Mouse (Mus musculus) forebrain, postnatal 0 days (tissue): ENCODE measurements around the gene Gm20479. TPM values are rescaled to one million over a fixed set of nuclear protein-coding genes. Genes with fewer than 3 reads are reported as not detected.

Source experiments
- ATAC-seq: fragments of 200-750 bp; cut with Nextera tagmentation; 2 replicates; pipeline ENCODE4 v1.8.0; 2017; ENCODE audit warnings: mild to moderate bottlenecking, moderate library complexity
- DNase-seq: peaks from one replicate; pipeline ENCODE4 v3.0.0-alpha.2; 2015
- H3K27ac ChIP-seq: fragments of 300-500 bp; sonication (generic); 2 replicates; pipeline ENCODE4 v1.5.1; 2014; ENCODE audit warnings: low read depth, mild to moderate bottlenecking, antibody characterized with exemption, low read length, moderate library complexity, mixed read lengths
- H3K27me3 ChIP-seq: fragments of 300-500 bp; sonication (generic); 2 replicates; pipeline ENCODE4 v1.6.1; 2014; ENCODE audit warnings: mild to moderate bottlenecking, low read length, mixed read lengths; ENCODE audit not compliant: insufficient read depth
- H3K36me3 ChIP-seq: fragments of 300-500 bp; sonication (generic); 2 replicates; pipeline ENCODE4 v1.6.1; 2014; ENCODE audit warnings: mild to moderate bottlenecking, moderate library complexity; ENCODE audit not compliant: insufficient read depth
- H3K4me1 ChIP-seq: fragments of 300-500 bp; sonication (generic); 2 replicates; pipeline ENCODE4 v1.6.1; 2014; ENCODE audit warnings: antibody characterized with exemption; ENCODE audit not compliant: insufficient read depth
- H3K4me2 ChIP-seq: fragments of 300-500 bp; sonication (generic); 2 replicates; pipeline ENCODE4 v1.6.1; 2014; ENCODE audit warnings: low read depth, mild to moderate bottlenecking, moderate library complexity
- H3K4me3 ChIP-seq: fragments of 300-500 bp; sonication (generic); 2 replicates; pipeline ENCODE4 v1.5.1; 2014; ENCODE audit warnings: low read depth, low read length, mixed read lengths
- H3K9ac ChIP-seq: fragments of 300-500 bp; sonication (generic); 2 replicates; pipeline ENCODE4 v1.6.1; 2014; ENCODE audit warnings: mild to moderate bottlenecking
- H3K9me3 ChIP-seq: fragments of 300-500 bp; sonication (generic); 2 replicates; pipeline ENCODE4 v1.6.1; 2016; ENCODE audit warnings: low read length
- CTCF ChIP-seq: sonication (generic); IDR thresholded peaks from 2 replicates; pipeline ENCODE4 v1.5.1; 2016; ENCODE audit warnings: antibody characterized with exemption, control low read depth, low read depth
- WGBS: fragments of 180-500 bp; shearing (Covaris S2); extraction: QIAGEN DNeasy Blood & Tissue Kit; methylation state at CpG from one replicate; pipeline ENCODE4 v1.1.7; 2014; 5-methylcytosine and 5-hydroxymethylcytosine counted together
- polyA plus RNA-seq: library from polyadenylated mRNA; unstranded; fragments of >200 nt; fragmentation: Nextera tagmentation; extraction: Ambion mirVana; gene quantifications from 2 replicates; pipeline ENCODE4 v1.2.1, GENCODE M21; 2015
- total RNA-seq: library from RNA; depleted of rRNA; stranded (reverse); fragments of >200 nt; gene quantifications from 2 replicates; pipeline ENCODE4 v1.2.3, GENCODE M21; 2014

Gm20479 gene
- total and polyA plus RNA-seq, 2 experiments from 2014 or later: not detected

DNA sequence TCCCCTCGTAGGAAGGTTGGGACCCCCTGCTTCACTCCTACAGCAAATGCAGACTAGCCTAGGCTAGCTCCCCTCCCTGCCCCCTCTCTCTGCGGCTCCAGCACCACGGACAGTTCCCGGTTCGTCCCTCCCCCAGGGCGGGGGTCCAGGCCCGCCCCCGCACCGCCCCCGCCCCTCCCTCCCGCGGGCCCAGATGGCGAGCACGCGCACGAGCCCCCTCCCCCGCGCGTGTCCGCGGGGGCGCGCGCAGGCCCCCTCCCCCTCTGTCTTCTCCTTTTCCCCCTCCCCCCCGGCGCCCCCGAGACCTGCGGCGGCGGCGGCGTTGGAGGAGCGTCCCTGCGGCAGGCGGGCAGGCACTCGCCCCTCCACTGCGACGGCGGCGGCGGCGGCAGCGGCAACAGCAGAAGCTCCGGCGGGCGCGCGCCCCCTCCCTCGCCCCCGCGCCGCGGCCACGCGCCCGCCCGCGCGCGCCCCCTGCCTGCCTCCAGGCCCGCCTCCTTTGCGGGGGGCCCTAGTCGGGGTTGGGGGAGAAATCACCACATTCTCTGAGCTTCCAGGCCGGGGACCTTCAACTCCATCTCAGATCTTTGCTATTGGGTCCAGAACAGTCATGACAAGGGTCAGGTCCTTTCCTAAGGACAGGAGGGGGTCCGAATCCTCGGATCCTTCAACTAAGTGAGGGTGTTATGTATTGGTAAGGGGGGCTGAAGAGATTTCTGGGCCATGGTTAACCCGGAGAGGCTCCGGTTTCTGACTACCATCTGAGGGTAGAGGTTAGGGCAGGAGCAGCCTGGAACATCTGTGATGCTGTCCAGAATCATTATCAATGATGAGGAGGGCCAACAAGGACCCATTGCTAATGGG is 39.2 kb upstream of the Gm20479 start:
- Histone ChIP-seq H3K27ac (no peak overlapping the region), H3K9ac (peak overlapping the region; percentile 65), H3K4me3 (peak overlapping the region; percentile 61), H3K36me3 (peaks cover 13% of the 10 kb centered on the region), H3K4me2 (peak overlapping the region; percentile 73), H3K4me1 (no peaks in the 10 kb centered on the region), H3K27me3 (peaks cover 38% of the 10 kb centered on the region), H3K9me3 (no peaks in the 10 kb centered on the region)
- DNase-seq (peak; percentile 69), ATAC-seq (peak; percentile 28)
- TF ChIP-seq CTCF: peak; percentile 26; the same call in 1 of the 2 replicates
- 4% methylated on average over 27 of the region's 68 CpGs for WGBS

- Histone ChIP-seq H3K9ac (peak overlapping the region; percentile 65; the same call in 1 of the 2 replicates), H3K9me3 (no peaks in the 10 kb centered on the region), H3K4me3 (peak overlapping the region; percentile 61), H3K4me2 (peak overlapping the region; percentile 73), H3K27me3 (peaks cover 38% of the 10 kb centered on the region), H3K4me1 (no peaks in the 10 kb centered on the region), H3K36me3 (peaks cover 16% of the 10 kb centered on the region), H3K27ac (no peak overlapping the region)
- no peak for TF ChIP-seq CTCF
- DNase-seq: no peak
- WGBS: 3% methylated on average over 22 of the region's 22 CpGs
- ATAC-seq: no peak; the same call in 1 of the 2 replicates
Observed at GRCm38 (mm10) chr7:27395521-27396183, 38.4 kb upstream of the Gm20479 start.

GRCm38 (mm10) chr7:27391416-27391815 is 34.2 kb upstream of the Gm20479 start:
- TF ChIP-seq CTCF: no peak

DNA sequence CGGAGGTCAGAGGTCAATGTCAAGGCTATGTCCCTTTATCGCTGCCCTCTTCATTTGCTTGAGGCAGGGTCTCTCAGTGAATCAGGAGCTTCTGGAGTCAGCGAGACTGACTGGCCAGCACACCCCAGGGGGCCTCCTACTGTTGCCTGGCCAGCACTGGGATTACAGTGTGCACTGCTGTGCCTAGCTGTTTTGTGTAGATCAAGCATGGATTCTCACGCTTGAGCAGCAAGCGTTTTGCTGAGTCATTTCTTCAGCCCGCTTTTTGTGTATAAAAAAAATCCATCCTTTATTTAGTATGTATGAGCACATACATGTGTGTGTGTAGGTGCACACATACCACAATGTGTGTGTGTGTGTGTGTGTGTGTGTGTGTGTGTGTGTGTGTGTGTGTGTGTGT is 32.0 kb upstream of the Gm20479 start:
- Histone ChIP-seq H3K9ac (no peak overlapping the region), H3K36me3 (peaks cover 14% of the 10 kb centered on the region), H3K27ac (no peak overlapping the region), H3K4me2 (no peak overlapping the region), H3K4me3 (no peak overlapping the region), H3K9me3 (no peaks in the 10 kb centered on the region), H3K4me1 (no peaks in the 10 kb centered on the region), H3K27me3 (peaks cover 13% of the 10 kb centered on the region)
- WGBS: 73% methylated on average over 6 of the region's 6 CpGs
- DNase-seq (no peak), ATAC-seq (no peak)
- no peak for TF ChIP-seq CTCF

More at GRCm38 (mm10) chr7:27391416-27391815, 34.2 kb upstream of the Gm20479 start:
- Histone ChIP-seq H3K27ac (no peak overlapping the region), H3K9me3 (no peaks in the 10 kb centered on the region), H3K4me3 (no peak overlapping the region), H3K27me3 (peaks cover 26% of the 10 kb centered on the region), H3K9ac (no peak overlapping the region), H3K4me2 (no peak overlapping the region), H3K4me1 (no peaks in the 10 kb centered on the region), H3K36me3 (peaks cover 13% of the 10 kb centered on the region)
- ATAC-seq (no peak), DNase-seq (no peak)
- 48% methylated on average over 16 of the region's 16 CpGs for WGBS

DNA sequence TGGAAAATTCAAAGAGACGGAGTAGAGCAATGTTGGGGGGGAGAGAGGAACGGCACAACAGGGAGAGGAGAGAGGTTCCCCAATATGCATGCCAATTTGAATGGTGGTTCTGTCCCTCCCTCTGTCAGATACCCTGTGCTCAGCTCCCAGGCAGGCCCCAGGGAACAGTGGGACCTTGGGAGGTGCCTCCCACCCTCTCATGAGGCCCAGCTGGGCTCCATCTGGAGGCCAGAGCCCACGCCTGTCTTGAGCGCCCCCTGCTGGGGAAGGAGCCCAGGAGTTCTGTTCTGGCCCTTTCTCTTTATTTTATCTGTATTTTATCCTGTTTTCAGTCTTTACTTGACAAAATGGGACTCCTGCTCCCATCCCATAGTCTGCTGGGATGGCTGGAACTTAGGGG is 27.5 kb upstream of the Gm20479 start:
- Histone ChIP-seq H3K9me3 (no peaks in the 10 kb centered on the region), H3K4me2 (no peak overlapping the region), H3K4me1 (no peaks in the 10 kb centered on the region), H3K36me3 (peaks cover 4% of the 10 kb centered on the region; the same call in 1 of the 2 replicates), H3K4me3 (no peak overlapping the region), H3K27ac (no peak overlapping the region), H3K27me3 (no peaks in the 10 kb centered on the region), H3K9ac (no peak overlapping the region)
- DNase-seq (peak; percentile 43), ATAC-seq (peak; percentile 40; the same call in 1 of the 2 replicates)
- 32% methylated on average over 4 of the region's 4 CpGs for WGBS
- peak; percentile 65 for TF ChIP-seq CTCF

DNA sequence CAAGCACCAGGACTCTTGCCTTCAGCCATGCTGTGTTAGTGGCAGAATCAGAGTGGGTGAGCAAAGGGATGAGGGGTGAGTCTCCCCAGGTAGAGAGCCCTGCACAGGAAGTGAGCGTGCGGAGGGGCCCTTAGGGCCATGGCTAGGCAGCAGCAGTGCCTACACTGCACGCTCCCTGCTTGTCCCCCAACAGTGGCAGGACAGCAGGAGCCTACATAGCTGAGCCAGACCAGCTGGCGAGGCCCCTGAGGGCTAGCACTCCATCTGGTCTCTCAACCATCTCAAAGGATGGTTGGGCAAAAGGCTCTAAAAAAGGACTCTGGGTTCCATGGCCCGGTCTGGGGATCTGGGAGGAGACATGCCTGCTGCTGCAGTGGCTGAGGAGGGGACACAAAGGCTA is 26.9 kb upstream of the Gm20479 start:
- DNase-seq: no peak
- no peak for ATAC-seq
- Histone ChIP-seq H3K36me3 (peaks cover 4% of the 10 kb centered on the region; the same call in 1 of the 2 replicates), H3K4me3 (no peak overlapping the region), H3K4me1 (no peaks in the 10 kb centered on the region), H3K27me3 (peaks cover 3% of the 10 kb centered on the region), H3K4me2 (no peak overlapping the region), H3K9ac (no peak overlapping the region), H3K27ac (no peak overlapping the region), H3K9me3 (no peaks in the 10 kb centered on the region)
- WGBS: 53% methylated on average over 5 of the region's 5 CpGs
- TF ChIP-seq CTCF: no peak

GRCm38 (mm10) chr7:27383233-27383632 is 26.0 kb upstream of the Gm20479 start:
- Histone ChIP-seq H3K4me3 (no peak overlapping the region), H3K4me2 (no peak overlapping the region), H3K9ac (no peak overlapping the region), H3K9me3 (no peaks in the 10 kb centered on the region), H3K27ac (no peak overlapping the region), H3K36me3 (peaks cover 4% of the 10 kb centered on the region; the same call in 1 of the 2 replicates), H3K4me1 (no peaks in the 10 kb centered on the region), H3K27me3 (peaks cover 6% of the 10 kb centered on the region)
- ATAC-seq (no peak), DNase-seq (no peak)
- TF ChIP-seq CTCF: no peak
- 85% methylated on average over 1 of the region's 1 CpGs for WGBS
